Mouse (Mus musculus) hindbrain, embryonic 14.5 days (tissue): ENCODE results near the gene Usp54. TPM values are rescaled to one million over a fixed set of nuclear protein-coding genes. Genes with fewer than 3 reads are reported as not detected.

Experiments used
- ATAC-seq: fragments of 200-750 bp; cut with Nextera tagmentation; 2 replicates; pipeline ENCODE4 v1.8.0; 2017; ENCODE audit warnings: moderate number of reproducible peaks, mild to moderate bottlenecking, moderate TSS enrichment, moderate library complexity; ENCODE audit not compliant: low FRiP score
- DNase-seq: peaks from one replicate; pipeline ENCODE4 v3.0.0-alpha.2; 2015; ENCODE audit warnings: low spot score
- H3K27ac ChIP-seq: fragments of 300-500 bp; sonication (generic); 2 replicates; pipeline ENCODE4 v1.5.1; 2014; ENCODE audit warnings: mild to moderate bottlenecking, moderate library complexity
- H3K27me3 ChIP-seq: fragments of 300-500 bp; sonication (generic); 2 replicates; pipeline ENCODE4 v1.6.1; 2014; ENCODE audit warnings: mild to moderate bottlenecking, low read length, mixed read lengths; ENCODE audit not compliant: control insufficient read depth, insufficient read depth
- H3K36me3 ChIP-seq: fragments of 300-500 bp; sonication (generic); replicated peaks from 2 replicates; pipeline ENCODE4 v1.6.1; 2014; ENCODE audit not compliant: control insufficient read depth, insufficient read depth
- H3K4me1 ChIP-seq: fragments of 300-500 bp; sonication (generic); replicated peaks from 2 replicates; pipeline ENCODE4 v1.6.1; 2014; ENCODE audit warnings: antibody characterized with exemption, low read length, mixed read lengths; ENCODE audit not compliant: control insufficient read depth, insufficient read depth
- H3K4me2 ChIP-seq: fragments of 300-500 bp; sonication (generic); replicated peaks from 2 replicates; pipeline ENCODE4 v1.6.1; 2014; ENCODE audit warnings: mild to moderate bottlenecking, moderate library complexity
- H3K4me3 ChIP-seq: fragments of 300-500 bp; sonication (generic); replicated peaks from 2 replicates; pipeline ENCODE4 v1.5.1; 2014; ENCODE audit warnings: mild to moderate bottlenecking, low read length
- H3K9ac ChIP-seq: fragments of 300-500 bp; sonication (generic); 2 replicates; pipeline ENCODE4 v1.6.1; 2014
- H3K9me3 ChIP-seq: fragments of 300-500 bp; sonication (generic); 2 replicates; pipeline ENCODE4 v1.6.1; 2016; ENCODE audit warnings: low read length; ENCODE audit not compliant: control insufficient read depth
- WGBS: fragments of 180-500 bp; shearing (Covaris S2); extraction: QIAGEN DNeasy Blood & Tissue Kit; methylation state at CpG from one replicate; pipeline ENCODE4 v1.1.7; 2014; 5-methylcytosine and 5-hydroxymethylcytosine counted together
- polyA plus RNA-seq: library from polyadenylated mRNA; unstranded; fragments of >200 nt; fragmentation: Nextera tagmentation; extraction: Ambion mirVana; gene quantifications from 2 replicates; pipeline ENCODE4 v1.2.1, GENCODE M21; 2014

Gene Usp54
- polyA plus RNA-seq, 1 experiment from 2014 or later = 13.1 TPM

GRCm38 (mm10) chr14:20564692-20565091 lies 76.2 kb downstream of the Usp54 start:
- H3K4me1 ChIP-seq = no peaks in the 10 kb centered on the region
- no peak overlapping the region for H3K27ac ChIP-seq
- WGBS = 75% methylated on average over 12 of the region's 12 CpGs
- no peak overlapping the region for H3K4me2 ChIP-seq
- no peak overlapping the region for H3K9ac ChIP-seq
- no peaks in the 10 kb centered on the region for H3K27me3 ChIP-seq
- no peaks in the 10 kb centered on the region for H3K9me3 ChIP-seq
- H3K36me3 ChIP-seq = peaks cover 82% of the 10 kb centered on the region
- DNase-seq = no peak
- no peak overlapping the region for H3K4me3 ChIP-seq
- no peak for ATAC-seq

DNA sequence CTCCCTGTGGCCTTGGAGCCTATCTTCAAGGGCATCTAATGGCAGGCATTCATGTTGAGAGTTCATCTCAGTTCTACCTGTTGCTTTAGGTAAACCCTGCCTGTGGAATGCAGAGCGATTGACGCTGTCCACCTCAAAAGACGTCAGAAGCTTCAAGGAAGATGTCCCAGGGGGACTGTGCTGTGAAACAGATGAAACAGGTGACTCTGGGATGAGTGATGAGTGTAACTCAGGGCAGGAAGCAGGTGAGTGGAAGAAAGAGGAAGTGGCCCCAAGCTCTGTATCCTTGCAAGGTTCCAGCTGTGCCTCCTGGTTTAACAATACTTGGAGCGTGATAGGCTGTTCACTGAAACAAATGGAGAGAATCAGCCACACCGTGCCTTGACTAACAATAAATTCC lies 79.0 kb downstream of the Usp54 start:
- DNase-seq (no peak), ATAC-seq (no peak)
- no peaks in the 10 kb centered on the region for H3K9me3 ChIP-seq
- H3K36me3 ChIP-seq = peaks cover 76% of the 10 kb centered on the region
- no peak overlapping the region for H3K4me2 ChIP-seq
- no peak overlapping the region for H3K27ac ChIP-seq
- WGBS = 89% methylated on average over 5 of the region's 5 CpGs
- H3K27me3 ChIP-seq = no peaks in the 10 kb centered on the region
- H3K9ac ChIP-seq = no peak overlapping the region
- H3K4me3 ChIP-seq = no peak overlapping the region
- no peaks in the 10 kb centered on the region for H3K4me1 ChIP-seq

DNA sequence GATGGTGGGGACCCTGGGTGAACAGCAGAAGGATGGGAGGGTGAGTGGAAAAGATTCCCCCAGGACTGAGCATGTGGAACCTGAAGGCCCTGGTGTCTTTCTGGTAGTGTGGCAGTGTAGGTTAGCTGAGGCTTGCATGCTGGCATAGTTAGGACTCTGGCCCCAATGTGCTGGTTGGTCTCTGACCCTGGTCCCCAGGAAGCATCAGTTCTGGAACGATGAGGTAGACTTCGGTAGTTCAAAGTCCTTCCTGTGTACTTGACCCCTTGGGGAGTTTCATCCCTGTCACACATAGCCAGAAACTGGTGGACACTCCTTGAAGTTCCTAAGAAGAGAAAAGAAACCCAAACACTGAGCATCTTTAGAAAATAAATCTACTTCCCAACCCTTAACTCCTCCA lies 90.7 kb downstream of the Usp54 start:
- 98% methylated on average over 2 of the region's 2 CpGs for WGBS
- ATAC-seq = no peak

GRCm38 (mm10) chr14:20546415-20546814 lies 94.4 kb downstream of the Usp54 start, which contains the start of gene Ppp3cb:
Gene Ppp3cb, minus strand, starts transcription at chr14:20546573.
- peaks cover 35% of the 10 kb centered on the region for H3K36me3 ChIP-seq
- WGBS = under 1% methylated on average over 27 of the region's 29 CpGs
- peak within 1 kb of the TSS; percentile 92 for H3K27ac ChIP-seq
- peak within 1 kb of the TSS; percentile 96 for H3K4me3 ChIP-seq
- DNase-seq (peak; percentile 92), ATAC-seq (peak; percentile 96)
- no peaks in the 10 kb centered on the region for H3K9me3 ChIP-seq
- H3K9ac ChIP-seq = peak within 1 kb of the TSS; percentile 98
- H3K4me1 ChIP-seq = peaks cover 24% of the 10 kb centered on the region
- H3K27me3 ChIP-seq = no peaks in the 10 kb centered on the region
- H3K4me2 ChIP-seq = peak within 1 kb of the TSS; percentile 76

More for the DNA sequence above, 90.7 kb downstream of the Usp54 start:
- Histone ChIP-seq H3K4me3 (no peak overlapping the region), H3K27me3 (no peaks in the 10 kb centered on the region), H3K9me3 (no peaks in the 10 kb centered on the region), H3K4me1 (peaks cover 9% of the 10 kb centered on the region), H3K36me3 (peaks cover 62% of the 10 kb centered on the region), H3K9ac (no peak overlapping the region), H3K27ac (no peak overlapping the region), H3K4me2 (no peak overlapping the region)
- DNase-seq = no peak

DNA sequence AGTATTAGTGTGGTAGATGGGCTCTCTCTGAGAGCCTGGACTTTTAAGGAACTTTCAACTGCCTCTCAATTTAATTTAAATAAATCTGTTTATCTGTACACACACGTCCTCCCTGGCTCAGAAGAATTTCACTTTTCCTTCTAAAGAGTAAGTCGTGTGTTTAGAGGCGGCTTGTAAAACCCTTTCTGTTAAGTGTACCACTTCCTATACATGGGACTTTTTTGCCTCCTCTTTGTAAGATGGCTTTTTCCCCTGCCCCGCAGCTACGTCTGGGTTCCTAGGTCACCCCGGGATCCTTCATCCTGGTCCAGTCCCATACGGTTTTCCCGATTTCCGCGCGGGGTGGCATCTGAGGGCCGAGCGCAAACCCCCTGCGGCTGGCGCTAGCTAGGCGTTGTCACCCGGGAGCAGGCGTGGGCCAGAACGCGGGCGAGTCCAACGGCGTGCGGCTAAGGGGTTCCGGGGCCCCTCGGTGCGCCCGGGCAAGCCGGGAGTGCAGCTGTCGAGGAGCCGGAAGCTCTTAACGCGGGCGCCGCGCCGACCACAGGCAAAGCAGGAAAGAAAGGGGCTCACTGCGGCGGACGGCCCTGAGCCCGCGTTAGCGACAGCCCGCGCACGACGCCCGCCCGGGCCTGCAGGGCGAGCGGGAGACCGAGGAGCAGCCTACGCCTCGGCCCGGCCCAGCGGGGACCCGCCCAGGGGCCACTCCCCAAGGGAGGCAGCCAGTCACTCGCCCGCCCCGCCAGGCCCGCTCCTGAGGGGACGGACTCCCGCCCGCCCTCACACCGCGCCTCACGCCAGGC lies 95.1 kb downstream of the Usp54 start:
- Histone ChIP-seq H3K9me3 (no peaks in the 10 kb centered on the region), H3K27ac (peak overlapping the region; percentile 92), H3K36me3 (peaks cover 32% of the 10 kb centered on the region), H3K4me3 (peak overlapping the region; percentile 96), H3K4me2 (peak overlapping the region; percentile 76), H3K4me1 (peaks cover 24% of the 10 kb centered on the region), H3K9ac (peak overlapping the region; percentile 98), H3K27me3 (no peaks in the 10 kb centered on the region)
- ATAC-seq = peak; percentile 95
- WGBS = under 1% methylated on average over 53 of the region's 67 CpGs
- DNase-seq = peak; percentile 73

- DNase-seq (no peak), ATAC-seq (no peak)
- peak overlapping the region; percentile 76 for H3K4me2 ChIP-seq
- H3K9ac ChIP-seq = no peak overlapping the region
- WGBS = 79% methylated on average over 7 of the region's 7 CpGs
- peak overlapping the region; percentile 96 for H3K4me3 ChIP-seq
- H3K27me3 ChIP-seq = no peaks in the 10 kb centered on the region
- H3K4me1 ChIP-seq = peaks cover 24% of the 10 kb centered on the region
- H3K9me3 ChIP-seq = no peaks in the 10 kb centered on the region
- H3K27ac ChIP-seq = no peak overlapping the region
- peaks cover 22% of the 10 kb centered on the region for H3K36me3 ChIP-seq
Measured at GRCm38 (mm10) chr14:20544467-20545411, 96.1 kb downstream of the Usp54 start.

DNA sequence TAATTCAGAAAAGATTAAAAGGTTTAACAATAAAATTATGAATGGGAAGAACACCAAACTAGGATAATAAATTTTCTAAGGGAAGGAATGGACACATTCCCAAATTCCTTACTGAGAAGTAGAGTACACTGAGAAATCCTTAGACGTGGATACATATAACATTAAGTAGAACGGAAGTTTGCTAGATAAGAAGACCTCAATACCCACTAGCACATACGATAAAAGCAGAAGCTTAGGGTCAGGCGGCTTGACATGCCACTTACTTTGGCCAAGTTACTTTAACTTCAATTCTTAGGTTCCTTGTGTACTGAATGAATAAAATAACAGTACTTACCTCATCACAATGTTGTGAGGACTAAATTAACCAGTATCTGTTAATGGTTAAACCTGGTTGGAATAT lies 111.2 kb downstream of the Usp54 start:
- no peaks in the 10 kb centered on the region; the same call in 1 of the 2 replicates for H3K36me3 ChIP-seq
- no peak overlapping the region for H3K4me3 ChIP-seq
- ATAC-seq = no peak
- H3K9me3 ChIP-seq = no peaks in the 10 kb centered on the region
- no peak overlapping the region for H3K4me2 ChIP-seq
- no peaks in the 10 kb centered on the region for H3K4me1 ChIP-seq
- no peaks in the 10 kb centered on the region for H3K27me3 ChIP-seq
- H3K27ac ChIP-seq = no peak overlapping the region
- DNase-seq = no peak
- 97% methylated on average over 4 of the region's 4 CpGs for WGBS
- H3K9ac ChIP-seq = no peak overlapping the region

GRCm38 (mm10) chr14:20520179-20520578 lies 120.7 kb downstream of the Usp54 start:
- ATAC-seq = no peak
- no peaks in the 10 kb centered on the region for H3K27me3 ChIP-seq
- H3K36me3 ChIP-seq = peaks cover 55% of the 10 kb centered on the region
- H3K4me3 ChIP-seq = no peak overlapping the region
- no peaks in the 10 kb centered on the region for H3K4me1 ChIP-seq
- no peaks in the 10 kb centered on the region for H3K9me3 ChIP-seq
- H3K4me2 ChIP-seq = no peak overlapping the region
- H3K27ac ChIP-seq = no peak overlapping the region
- DNase-seq = no peak
- 96% methylated on average over 2 of the region's 2 CpGs for WGBS
- no peak overlapping the region for H3K9ac ChIP-seq

GRCm38 (mm10) chr14:20508424-20508823 lies 132.4 kb downstream of the Usp54 start:
- H3K27me3 ChIP-seq = no peaks in the 10 kb centered on the region
- no peak overlapping the region for H3K4me3 ChIP-seq
- no peak overlapping the region for H3K27ac ChIP-seq
- no peaks in the 10 kb centered on the region for H3K9me3 ChIP-seq
- ATAC-seq = no peak
- no peak overlapping the region for H3K4me2 ChIP-seq
- WGBS = 60% methylated on average over 2 of the region's 2 CpGs
- no peak overlapping the region for H3K9ac ChIP-seq
- no peak for DNase-seq
- H3K4me1 ChIP-seq = no peaks in the 10 kb centered on the region
- peaks cover 40% of the 10 kb centered on the region for H3K36me3 ChIP-seq
